Mouse (Mus musculus) lung, postnatal 25 days (tissue): ENCODE measurements at regions not wholly inside any gene's neighbourhood (a gene's known extent, or its start where the extent isn't known, plus 50 kb on each side); places are given as distances from the start of the nearest gene placed in this dataset.

Source experiments
- DNase-seq: peaks from one replicate; pipeline ENCODE4 v3.0.0; 2022; ENCODE audit warnings: low spot score

DNA sequence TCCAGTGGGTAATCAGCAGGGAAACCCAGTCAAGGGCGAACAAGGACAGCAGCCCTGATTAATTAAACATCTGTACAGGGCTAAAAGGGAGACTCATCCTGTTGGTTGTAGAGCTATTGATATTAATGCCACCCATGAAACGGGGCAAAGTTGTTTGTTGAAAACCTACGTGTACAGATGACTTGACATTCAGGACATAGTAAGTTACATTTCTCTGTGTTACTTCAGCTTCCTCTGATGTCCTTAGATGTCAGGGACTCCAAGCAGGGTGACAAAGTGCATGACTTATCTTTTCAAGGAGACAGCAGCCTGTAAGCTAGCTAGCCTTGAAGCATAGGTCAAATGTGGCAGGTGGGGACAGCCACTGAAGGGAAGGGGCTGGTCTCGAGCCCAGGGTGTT is 390.5 kb downstream of the Ccdc171 start:
- DNase-seq = no peak

GRCm38 (mm10) chr4:83917009-83917408 is 391.7 kb downstream of the Ccdc171 start:
- no peak for DNase-seq

GRCm38 (mm10) chr4:83918093-83918492 is 392.7 kb downstream of the Ccdc171 start:
- no peak for DNase-seq

- no peak for DNase-seq
Measured at GRCm38 (mm10) chr4:83919041-83919440, 393.7 kb downstream of the Ccdc171 start.

DNA sequence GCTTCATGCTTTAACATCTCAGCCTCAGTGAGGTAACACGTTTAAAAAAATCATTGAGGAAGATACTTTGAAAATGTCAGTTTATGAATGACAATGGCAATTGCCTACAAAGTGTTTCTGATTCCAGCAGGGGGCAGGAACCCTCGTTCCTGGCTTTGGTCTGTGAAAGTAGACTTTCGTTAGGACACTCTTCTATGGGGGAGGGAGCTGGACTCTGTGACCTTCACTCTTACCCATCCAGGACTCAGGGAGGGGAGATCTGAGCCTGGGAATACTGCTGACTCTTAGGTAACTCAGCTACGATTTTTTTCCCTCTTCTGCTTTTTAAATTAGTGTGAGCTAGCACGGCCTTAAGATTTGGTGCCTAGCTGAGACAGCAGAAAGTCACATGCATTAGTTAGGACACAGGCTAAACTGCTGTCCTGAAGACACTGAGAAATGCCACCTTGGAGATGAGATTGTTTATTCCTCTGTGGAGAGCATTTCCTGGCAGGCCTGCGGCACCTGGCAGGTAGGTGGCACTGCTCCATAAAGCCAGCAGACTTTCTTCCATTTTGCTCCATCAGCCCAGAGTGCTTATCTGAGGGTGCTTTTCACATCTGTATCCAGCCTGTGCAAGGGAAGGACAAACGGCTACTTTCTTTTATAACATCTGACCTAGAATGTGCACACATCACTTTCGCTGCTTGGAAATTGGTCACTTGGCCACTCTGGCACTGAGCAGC is 399.9 kb downstream of the Ccdc171 start:
- no peak for DNase-seq

GRCm38 (mm10) chr4:83926195-83926731 is 400.9 kb downstream of the Ccdc171 start:
- DNase-seq = no peak

DNA sequence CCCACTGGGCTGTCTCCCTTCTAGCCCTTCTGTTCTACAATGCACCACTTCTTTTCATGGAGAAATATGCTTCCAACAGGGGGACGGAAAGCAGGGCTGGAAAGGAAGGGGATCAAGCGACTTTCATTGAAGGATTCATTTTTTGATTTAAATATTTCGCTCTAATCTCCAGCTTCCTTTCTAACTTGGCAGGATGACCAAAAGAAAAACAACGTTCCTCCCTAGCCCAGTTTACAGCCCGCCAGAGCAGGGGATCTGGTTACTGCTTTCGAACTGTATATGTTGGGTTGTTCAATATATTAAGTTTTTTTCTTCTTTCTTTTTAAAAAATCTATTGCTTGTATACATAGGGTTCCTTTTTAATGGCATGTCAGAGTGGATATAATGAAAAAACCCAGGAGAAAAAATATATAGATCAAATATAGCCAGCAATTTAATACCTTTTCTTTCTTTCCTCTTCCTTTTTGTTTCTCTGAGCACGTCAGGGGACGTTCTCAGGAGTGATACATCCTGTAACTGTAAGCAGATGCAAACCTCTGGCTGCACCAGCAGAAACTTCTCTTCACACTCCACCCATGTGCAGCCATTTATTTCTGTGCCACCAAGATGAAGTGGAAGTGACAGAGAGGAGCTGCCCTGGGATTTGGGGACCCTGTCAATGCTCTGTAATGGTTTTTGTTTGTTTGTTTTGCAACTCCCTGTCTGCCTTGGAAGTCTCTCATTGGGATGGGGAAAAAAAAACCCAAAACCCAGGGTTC is 406.7 kb downstream of the Ccdc171 start:
- DNase-seq = no peak

DNA sequence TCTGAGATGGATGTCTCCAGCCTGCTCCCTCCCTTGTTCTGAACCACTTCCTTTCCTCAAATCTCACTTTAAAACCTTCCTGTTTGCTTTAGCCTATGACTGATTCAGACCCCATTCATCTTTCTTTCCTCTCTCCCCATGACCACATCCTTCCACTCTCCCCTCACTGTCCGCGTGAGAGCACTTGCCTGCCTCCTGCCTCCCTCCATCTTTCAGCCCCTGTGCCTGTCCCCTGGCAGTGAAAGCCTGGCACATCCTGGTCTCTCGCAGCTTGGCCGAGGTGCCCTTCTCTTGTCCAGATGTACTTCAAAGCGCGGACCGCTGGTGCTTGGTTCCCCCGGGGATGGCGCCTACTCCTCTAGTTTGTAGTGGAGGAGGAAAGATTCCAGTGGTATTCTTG is 416.3 kb downstream of the Ccdc171 start:
- DNase-seq = no peak

DNA sequence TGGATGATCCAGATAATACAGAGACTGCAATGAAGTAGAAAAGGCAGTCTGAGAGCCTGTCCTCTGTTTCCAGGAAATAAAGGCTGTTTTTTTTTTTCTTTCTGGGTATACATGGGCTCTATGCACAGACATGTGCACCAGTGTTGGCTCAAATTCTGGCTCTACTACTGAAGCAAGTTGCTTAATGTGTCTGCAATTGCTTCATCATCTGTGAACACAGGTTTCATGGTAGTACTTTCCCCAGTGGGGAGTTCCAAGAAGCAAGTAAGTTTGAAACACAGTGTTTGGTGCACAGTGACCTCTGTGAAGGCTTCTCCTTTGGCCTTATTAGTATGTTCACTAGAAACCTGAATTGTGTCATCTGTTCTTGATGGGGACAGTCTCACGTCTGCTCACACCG is 424.3 kb downstream of the Ccdc171 start:
- DNase-seq = no peak

DNA sequence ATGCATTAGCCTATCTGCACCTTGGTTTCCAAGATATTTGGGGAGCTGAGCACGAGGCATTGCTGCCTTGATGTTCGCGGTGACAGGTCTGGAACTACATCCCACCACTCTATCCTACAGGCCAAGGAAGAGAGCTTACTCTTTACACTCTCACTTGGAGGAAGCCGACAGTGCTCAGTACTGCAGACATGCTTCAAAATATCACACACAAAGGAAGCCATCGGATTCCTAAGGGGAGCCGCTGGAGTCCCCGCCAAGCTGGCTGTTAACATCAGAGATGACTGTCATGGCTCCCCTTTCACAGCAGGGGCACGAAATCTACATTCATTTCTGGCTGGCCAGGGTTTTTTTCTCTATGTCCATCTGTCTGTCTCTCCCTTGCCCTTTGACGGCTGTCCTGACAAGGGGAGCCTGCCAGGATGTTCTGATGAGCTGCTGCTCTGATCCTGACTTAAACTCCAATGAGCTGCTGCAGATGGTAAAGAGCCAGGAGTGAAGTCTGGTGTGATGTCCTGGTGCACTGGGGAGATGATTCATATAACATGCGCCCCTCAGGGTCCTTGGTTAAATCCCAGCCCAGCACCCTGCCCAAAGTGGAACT is 425.6 kb downstream of the Ccdc171 start:
- DNase-seq = no peak

GRCm38 (mm10) chr4:83956252-83956904 is 431.0 kb downstream of the Ccdc171 start:
- DNase-seq = no peak

GRCm38 (mm10) chr4:83957217-83957692 is 431.9 kb downstream of the Ccdc171 start:
- no peak for DNase-seq

GRCm38 (mm10) chr4:83966898-83967297 is 441.6 kb downstream of the Ccdc171 start:
- DNase-seq = no peak

GRCm38 (mm10) chr4:83973162-83973561 is 447.8 kb downstream of the Ccdc171 start:
- DNase-seq = no peak

- DNase-seq = no peak
Measured at GRCm38 (mm10) chr4:83974214-83975012, 449.1 kb downstream of the Ccdc171 start.

GRCm38 (mm10) chr4:83975569-83975968 is 450.2 kb downstream of the Ccdc171 start:
- DNase-seq = no peak

DNA sequence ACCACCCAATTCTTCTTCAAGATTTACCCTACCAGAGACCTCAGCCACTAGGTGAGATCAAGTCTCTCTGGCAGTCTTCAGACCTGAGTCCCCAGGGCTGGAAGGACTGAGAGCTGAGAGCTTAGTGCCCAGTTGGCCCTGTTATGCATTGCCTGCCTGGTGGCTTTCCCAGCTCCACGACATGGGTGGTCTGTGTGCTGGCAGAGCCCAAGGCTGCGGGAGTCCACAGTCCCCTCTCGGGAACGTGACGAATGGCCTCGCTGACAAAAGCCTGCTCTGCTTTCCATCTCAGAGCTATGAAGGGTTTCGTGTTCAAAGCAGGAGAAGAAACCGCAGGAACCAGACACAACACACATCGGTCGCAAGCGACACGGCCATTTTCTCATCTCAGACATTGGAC is 450.7 kb downstream of the Ccdc171 start:
- DNase-seq = no peak

GRCm38 (mm10) chr4:83979088-83979487 is 453.7 kb downstream of the Ccdc171 start:
- DNase-seq = no peak

GRCm38 (mm10) chr4:83984671-83985391 is 459.5 kb downstream of the Ccdc171 start:
- DNase-seq = peak; percentile 11

GRCm38 (mm10) chr4:83985451-83985850 is 460.1 kb downstream of the Ccdc171 start:
- DNase-seq = no peak
